Mouse (Mus musculus) bone marrow macrophage, adult 2 months (primary cell): Measurements from ENCODE around the gene Hist1h4h.

Experiments
- CTCF ChIP-seq: IDR thresholded peaks from 2 replicates; pipeline ENCODE4 v1.5.1; 2012; ENCODE audit warnings: low read depth, mild to moderate bottlenecking, low read length, moderate library complexity
- POLR2A ChIP-seq: IDR thresholded peaks from 2 replicates; pipeline ENCODE4 v1.6.1; 2012; ENCODE audit warnings: mild to moderate bottlenecking, low read depth, low read length, borderline replicate concordance

- no peak for TF ChIP-seq CTCF
- TF ChIP-seq POLR2A = no peak
Measured at GRCm38 (mm10) chr13:23521703-23522102, 9.1 kb upstream of the Hist1h4h start.
